Mouse (Mus musculus) heart, adult 2 months (tissue): ENCODE results near the gene Lrrc61.

Experiments
- CTCF ChIP-seq: fragments of 200-600 bp; IDR thresholded peaks from 2 replicates; pipeline ENCODE4 v1.8.1; 2022; ENCODE audit warnings: antibody characterized with exemption, mild to moderate bottlenecking, moderate library complexity
- EP300 ChIP-seq: fragments of 200-500 bp; IDR thresholded peaks from 2 replicates; pipeline ENCODE4 v1.6.1; 2011; ENCODE audit warnings: low read depth, low read length, control low read depth; ENCODE audit not compliant: insufficient read depth

- TF ChIP-seq EP300 (no peak), CTCF (no peak)
Measured at GRCm38 (mm10) chr6:48572014-48572413, 17.4 kb downstream of the Lrrc61 start.
